Mouse (Mus musculus): ENCODE measurements around the gene Eef1a1. TPM values are rescaled to one million over a fixed set of nuclear protein-coding genes. Genes with fewer than 3 reads are reported as not detected.
"Not testable (repeated sequence)": the region's sequence is repeated elsewhere in the genome, so short reads cannot be mapped to it uniquely, and the experiment has no call there.

Eef1a1 gene
- total RNA-seq, 1 experiment from 2014 or later: 14,048 TPM

- ATAC-seq (replicated peaks; ENCODE audit: low read depth, poor library complexity, severe bottlenecking): no peak
Observed at GRCm38 (mm10) chr9:78511705-78512104, 22.8 kb upstream of the Eef1a1 start.

- ATAC-seq (replicated peaks; ENCODE audit: low read depth, poor library complexity, severe bottlenecking): no peak
Observed at GRCm38 (mm10) chr9:78508106-78508786, 19.3 kb upstream of the Eef1a1 start.

- ATAC-seq (replicated peaks; ENCODE audit: low read depth, poor library complexity, severe bottlenecking): no peak
Observed at GRCm38 (mm10) chr9:78506722-78507077, 17.7 kb upstream of the Eef1a1 start.

- 0 out of 2 replicates have a peak, but pooled peaks have one; percentile 22 for ATAC-seq (replicated peaks; ENCODE audit: low read depth, poor library complexity, severe bottlenecking)
Observed at GRCm38 (mm10) chr9:78506002-78506721, 17.2 kb upstream of the Eef1a1 start.

- no peak for ATAC-seq (replicated peaks; ENCODE audit: low read depth, poor library complexity, severe bottlenecking)
Observed at GRCm38 (mm10) chr9:78505223-78505622, 16.3 kb upstream of the Eef1a1 start.

GRCm38 (mm10) chr9:78504679-78505078 is 15.7 kb upstream of the Eef1a1 start:
- no peak for ATAC-seq (replicated peaks; ENCODE audit: low read depth, poor library complexity, severe bottlenecking)

- ATAC-seq (replicated peaks; ENCODE audit: low read depth, poor library complexity, severe bottlenecking): no peak
Observed at GRCm38 (mm10) chr9:78504133-78504532, 15.2 kb upstream of the Eef1a1 start.

GRCm38 (mm10) chr9:78503223-78504079 is 14.5 kb upstream of the Eef1a1 start:
- no peak for ATAC-seq (replicated peaks; ENCODE audit: low read depth, poor library complexity, severe bottlenecking)

- no peak for ATAC-seq (replicated peaks; ENCODE audit: low read depth, poor library complexity, severe bottlenecking)
Observed at GRCm38 (mm10) chr9:78501284-78501683, 12.3 kb upstream of the Eef1a1 start.

GRCm38 (mm10) chr9:78500386-78500785 is 11.4 kb upstream of the Eef1a1 start:
- ATAC-seq (replicated peaks; ENCODE audit: low read depth, poor library complexity, severe bottlenecking): no peak

GRCm38 (mm10) chr9:78493171-78493570 is 4.2 kb upstream of the Eef1a1 start:
- no peak for ATAC-seq (replicated peaks; ENCODE audit: low read depth, poor library complexity, severe bottlenecking)

- ATAC-seq (replicated peaks; ENCODE audit: low read depth, poor library complexity, severe bottlenecking): no peak
Observed at GRCm38 (mm10) chr9:78492254-78492653, 3.3 kb upstream of the Eef1a1 start.

GRCm38 (mm10) chr9:78491169-78491568 is 2.2 kb upstream of the Eef1a1 start:
- ATAC-seq (replicated peaks; ENCODE audit: low read depth, poor library complexity, severe bottlenecking): no peak

- ATAC-seq (replicated peaks; ENCODE audit: low read depth, poor library complexity, severe bottlenecking): not testable (repeated sequence)
Observed at GRCm38 (mm10) chr9:78488021-78488420, 930 bp downstream of the Eef1a1 start.

- ATAC-seq (replicated peaks; ENCODE audit: low read depth, poor library complexity, severe bottlenecking): no peak
Observed at GRCm38 (mm10) chr9:78484660-78485059, 4.3 kb downstream of the Eef1a1 start.

GRCm38 (mm10) chr9:78482386-78482785 is 6.6 kb downstream of the Eef1a1 start:
- no peak for ATAC-seq (replicated peaks; ENCODE audit: low read depth, poor library complexity, severe bottlenecking)

- peak; percentile 77 for ATAC-seq (replicated peaks; ENCODE audit: low read depth, poor library complexity, severe bottlenecking)
Observed at GRCm38 (mm10) chr9:78481423-78482331, 7.3 kb downstream of the Eef1a1 start.

- peak; percentile 23 for ATAC-seq (replicated peaks; ENCODE audit: low read depth, poor library complexity, severe bottlenecking)
Observed at GRCm38 (mm10) chr9:78480706-78481358, 8.1 kb downstream of the Eef1a1 start.

- not testable (repeated sequence) for ATAC-seq (replicated peaks; ENCODE audit: low read depth, poor library complexity, severe bottlenecking)
Observed at GRCm38 (mm10) chr9:78480227-78480626, 8.7 kb downstream of the Eef1a1 start.

Data from common myeloid progenitor, adult 5-6 weeks (primary cell).